Comparison of ENCODE assay signal across 35 mouse cellular contexts in genomic region chrX:163934731-163935130, GRCm38 (mm10).
"Had no signal": no experiment of that assay in that cellular context is flagged by ENCODE, and none has a peak within 500 bp of the region (broad histone marks: within the 10 kb centered on the region; RNA-seq: fewer than 3 reads in every experiment).

No protein-coding gene starts in this region.

- H3K4me1 ChIP-seq: heart, embryonic 10.5 days; heart, embryonic 12.5 days; heart, embryonic 13.5 days; heart, embryonic 15.5 days; hindbrain, embryonic 10.5 days; hindbrain, embryonic 12.5 days; hindbrain, embryonic 13.5 days; hindbrain, embryonic 15.5 days; intestine, embryonic 15.5 days; kidney, embryonic 15.5 days had no signal

- H3K27ac ChIP-seq: heart, embryonic 10.5 days; heart, embryonic 13.5 days; heart, embryonic 15.5 days; hindbrain, embryonic 10.5 days; hindbrain, embryonic 12.5 days; hindbrain, embryonic 13.5 days; hindbrain, embryonic 14.5 days; hindbrain, embryonic 15.5 days; hindbrain, postnatal 0 days; intestine, embryonic 15.5 days; kidney, embryonic 15.5 days; kidney, postnatal 0 days; layer of hippocampus, adult 2 months had no signal

- DNase-seq: heart, postnatal 10 days; heart, postnatal 14 days; heart, postnatal 36 days; heart, postnatal 4 days; kidney, adult 11 months; kidney, adult 18-20 months; kidney, adult 2 months; kidney, adult 8-10 months; kidney, adult 9 months; kidney, postnatal 10 days; kidney, postnatal 14 days; kidney, postnatal 25 days; kidney, postnatal 36 days; kidney, postnatal 4 days; layer of hippocampus, adult 9-11 months; layer of hippocampus, postnatal 36 days had no signal

- ATAC-seq: hindbrain, embryonic 16.5 days; hindbrain, postnatal 0 days; inflammation-experienced regulatory T-cells, adult 6 months; intestine, embryonic 15.5 days; intestine, embryonic 16.5 days; intestine, postnatal 0 days had no signal

- H3K9me3 ChIP-seq: heart, embryonic 10.5 days; heart, embryonic 12.5 days; heart, embryonic 13.5 days; heart, embryonic 15.5 days; hindbrain, embryonic 10.5 days; hindbrain, embryonic 12.5 days; hindbrain, embryonic 13.5 days; hindbrain, embryonic 15.5 days; intestine, embryonic 15.5 days; kidney, embryonic 15.5 days had no signal

- H3K27me3 ChIP-seq: heart, embryonic 12.5 days; heart, embryonic 13.5 days; heart, embryonic 15.5 days; hindbrain, embryonic 13.5 days; intestine, embryonic 15.5 days had no signal

- H3K36me3 ChIP-seq: hindbrain, embryonic 15.5 days; intestine, embryonic 15.5 days had no signal

- H3K4me2 ChIP-seq: heart, embryonic 11.5 days; heart, embryonic 12.5 days; heart, embryonic 13.5 days; heart, embryonic 15.5 days; hindbrain, embryonic 12.5 days; hindbrain, embryonic 13.5 days; hindbrain, embryonic 14.5 days; hindbrain, embryonic 15.5 days; intestine, embryonic 15.5 days; kidney, embryonic 15.5 days had no signal

- H3K9ac ChIP-seq: heart, embryonic 12.5 days; heart, embryonic 13.5 days; heart, embryonic 15.5 days; hindbrain, embryonic 12.5 days; hindbrain, embryonic 13.5 days; hindbrain, embryonic 14.5 days; hindbrain, embryonic 15.5 days; intestine, embryonic 15.5 days; kidney, embryonic 15.5 days had no signal

- H3K4me3 ChIP-seq: heart, embryonic 10.5 days; heart, embryonic 12.5 days; heart, embryonic 13.5 days; heart, embryonic 15.5 days; hindbrain, embryonic 10.5 days; hindbrain, embryonic 12.5 days; hindbrain, embryonic 13.5 days; hindbrain, embryonic 15.5 days; intestine, embryonic 15.5 days; kidney, embryonic 15.5 days; layer of hippocampus, adult 2 months had no signal
